Mouse (Mus musculus) kidney, adult 2 months (tissue): ENCODE data around the gene Comp.

ENCODE experiments used
- CTCF ChIP-seq: fragments of 200-500 bp; conservative IDR thresholded peaks from 2 replicates; pipeline ENCODE4 v1.5.1; 2011; ENCODE audit warnings: low read depth, mild to moderate bottlenecking, control low read depth, low read length, moderate library complexity, mixed read lengths; ENCODE audit not compliant: insufficient read depth, insufficient read length
- POLR2A ChIP-seq: fragments of 200-500 bp; IDR thresholded peaks from one replicate; pipeline ENCODE4 v1.6.1; 2011; ENCODE audit warnings: low read depth, low read length, control low read depth

DNA sequence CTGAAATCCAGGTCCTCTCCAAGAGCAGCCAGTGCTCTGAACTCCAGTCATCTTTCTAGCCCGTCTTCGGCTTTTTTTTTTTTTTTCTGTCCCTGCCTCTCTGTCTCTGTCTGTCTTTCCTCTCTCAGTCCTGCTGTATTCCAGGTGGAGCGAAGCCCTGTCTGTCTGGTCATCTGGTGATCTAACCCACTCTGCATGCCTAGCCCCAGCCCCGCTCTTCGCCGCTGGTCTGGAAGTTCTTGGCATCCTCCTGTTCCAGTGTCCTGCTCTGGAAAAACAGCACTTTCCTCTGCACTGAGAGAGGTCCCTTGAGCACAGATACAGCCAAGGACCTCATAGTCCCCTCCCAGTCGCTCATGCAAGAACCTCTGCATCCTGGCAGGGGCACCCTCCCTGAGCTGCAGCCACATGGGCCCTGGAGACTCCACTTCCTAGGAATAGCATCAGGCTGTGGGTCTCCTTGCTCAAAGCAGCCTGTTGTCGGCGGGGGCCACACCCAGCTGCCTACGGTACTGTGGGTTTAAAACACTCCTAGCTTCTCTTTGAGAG, 11.8 kb upstream of the Comp start:
- no peak for TF ChIP-seq CTCF
- TF ChIP-seq POLR2A: no peak
